14 mouse cellular contexts compared by ENCODE assay signal in the genomic region with DNA sequence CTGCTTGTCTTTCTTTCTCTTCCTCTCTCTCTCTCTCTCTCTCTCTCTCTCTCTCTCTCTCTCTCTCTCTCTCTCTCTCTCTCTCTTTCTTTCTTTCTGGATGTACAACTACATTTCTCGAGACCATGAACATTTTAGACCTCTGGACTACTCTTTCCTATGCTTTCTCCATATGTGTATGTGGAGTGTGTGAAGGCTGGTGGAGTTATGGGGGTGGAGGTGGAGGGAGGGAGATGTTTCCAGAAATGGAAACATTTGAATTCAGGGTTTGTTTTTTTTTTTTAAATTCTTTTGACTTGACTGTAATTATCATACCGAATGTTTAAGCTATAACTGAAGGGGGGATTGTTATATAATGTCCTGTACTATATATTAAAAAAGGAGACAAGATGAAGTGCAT.
"Had no signal": no experiment of that assay in that cellular context is flagged by ENCODE, and none has a peak within 500 bp of the region (broad histone marks: within the 10 kb centered on the region; RNA-seq: fewer than 3 reads in every experiment).

No protein-coding gene starts in this region.

- H3K27me3 ChIP-seq: midbrain, embryonic 12.5 days; neural tube, embryonic 13.5 days; neural tube, embryonic 15.5 days had no signal

- H3K9me3 ChIP-seq: midbrain, embryonic 10.5 days; midbrain, embryonic 12.5 days; neural tube, embryonic 13.5 days; neural tube, embryonic 15.5 days had no signal

- H3K27ac ChIP-seq: liver, embryonic 14.5 days; midbrain, embryonic 10.5 days; midbrain, embryonic 12.5 days; neural tube, embryonic 13.5 days; neural tube, embryonic 15.5 days had no signal

- ATAC-seq: midbrain, embryonic 16.5 days had no signal

- H3K4me3 ChIP-seq: midbrain, embryonic 10.5 days; midbrain, embryonic 12.5 days; myocyte; neural tube, embryonic 13.5 days; neural tube, embryonic 15.5 days had no signal

- DNase-seq: lung, adult 18-20 months; lung, postnatal 4 days; midbrain, embryonic 14.5 days; right cerebral cortex, postnatal 14 days; thymus, adult 2 months; thymus, postnatal 14 days; thymus, postnatal 36 days had no signal

- H3K36me3 ChIP-seq: midbrain, embryonic 10.5 days; midbrain, embryonic 12.5 days had no signal
